Mouse (Mus musculus) liver, embryonic 16.5 days (tissue): ENCODE measurements around the gene Gm45618. TPM values are rescaled to one million over a fixed set of nuclear protein-coding genes. Genes with fewer than 3 reads are reported as not detected.
A peak's percentile ranks its signal among the peaks of the same experiment; 100 is the strongest.

Experiments
- ATAC-seq: fragments of 200-750 bp; cut with Nextera tagmentation; 2 replicates; pipeline ENCODE4 v1.8.0; 2017; ENCODE audit warnings: low read depth, mild to moderate bottlenecking, moderate number of reproducible peaks, moderate library complexity
- H3K27ac ChIP-seq: fragments of 300-500 bp; sonication (generic); 2 replicates; pipeline ENCODE4 v1.5.1; 2014; ENCODE audit warnings: mild to moderate bottlenecking, low read length
- H3K27me3 ChIP-seq: fragments of 300-500 bp; sonication (generic); 2 replicates; pipeline ENCODE4 v1.6.1; 2014; ENCODE audit warnings: low read depth, low read length, mixed read lengths; ENCODE audit not compliant: control insufficient read depth, insufficient read depth
- H3K36me3 ChIP-seq: fragments of 300-500 bp; sonication (generic); 2 replicates; pipeline ENCODE4 v1.6.1; 2014; ENCODE audit warnings: mild to moderate bottlenecking; ENCODE audit not compliant: control insufficient read depth, insufficient read depth
- H3K4me1 ChIP-seq: fragments of 300-500 bp; sonication (generic); 2 replicates; pipeline ENCODE4 v1.6.1; 2014; ENCODE audit warnings: low read depth, low read length, mixed read lengths; ENCODE audit not compliant: control insufficient read depth
- H3K4me2 ChIP-seq: fragments of 300-500 bp; sonication (generic); 2 replicates; pipeline ENCODE4 v1.6.1; 2014; ENCODE audit warnings: low read depth, low read length, mixed read lengths
- H3K4me3 ChIP-seq: fragments of 300-500 bp; sonication (generic); 2 replicates; pipeline ENCODE4 v1.5.1; 2014; ENCODE audit warnings: low read depth, mild to moderate bottlenecking, low read length
- H3K9ac ChIP-seq: fragments of 300-500 bp; sonication (generic); 2 replicates; pipeline ENCODE4 v1.6.1; 2014; ENCODE audit warnings: low read depth, low read length
- H3K9me3 ChIP-seq: fragments of 300-500 bp; sonication (generic); replicated peaks from 2 replicates; pipeline ENCODE4 v1.6.1; 2016; ENCODE audit warnings: low read length; ENCODE audit not compliant: control insufficient read depth
- WGBS: fragments of 180-500 bp; shearing (Covaris S2); extraction: QIAGEN DNeasy Blood & Tissue Kit; methylation state at CpG from one replicate; pipeline ENCODE4 v1.1.7; 2014; ENCODE audit not compliant: insufficient replicate concordance; 5-methylcytosine and 5-hydroxymethylcytosine counted together
- polyA plus RNA-seq: library from polyadenylated mRNA; unstranded; fragments of >200 nt; fragmentation: Nextera tagmentation; extraction: Ambion mirVana; gene quantifications from 2 replicates; pipeline ENCODE4 v1.2.1, GENCODE M21; 2015

The Gm45618 gene
- polyA plus RNA-seq, 1 experiment from 2014 or later, result not detected

DNA sequence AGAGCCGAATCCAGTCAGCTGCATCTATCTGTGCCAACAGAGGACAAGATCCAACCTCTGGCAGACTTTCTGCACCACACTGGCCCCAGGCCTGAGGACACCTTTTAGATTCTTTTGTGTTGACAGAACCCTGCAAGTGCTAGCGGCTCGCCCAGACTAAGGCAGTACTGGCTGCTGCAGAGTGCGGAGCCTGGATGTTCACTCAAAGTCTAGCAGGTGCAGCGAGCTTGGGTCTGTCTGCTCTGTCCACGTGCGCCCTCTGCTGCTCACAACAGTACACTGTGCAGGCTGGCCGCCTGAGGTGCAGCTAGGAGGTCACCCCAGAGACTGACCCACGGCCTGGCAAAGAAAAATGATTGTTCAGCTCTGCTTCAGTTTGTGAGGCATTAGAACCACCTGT lies 22.8 kb downstream of the Gm45618 start:
- no peak overlapping the region for H3K27ac ChIP-seq
- no peak overlapping the region for H3K4me3 ChIP-seq
- 8% methylated on average over 9 of the region's 9 CpGs for WGBS
- H3K4me2 ChIP-seq, result no peak overlapping the region
- H3K36me3 ChIP-seq, result no peaks in the 10 kb centered on the region
- H3K4me1 ChIP-seq, result peaks cover 26% of the 10 kb centered on the region
- H3K27me3 ChIP-seq, result peaks cover 61% of the 10 kb centered on the region
- peak; percentile 39; the same call in 1 of the 2 replicates for ATAC-seq
- H3K9ac ChIP-seq, result no peak overlapping the region
- no peaks in the 10 kb centered on the region for H3K9me3 ChIP-seq

DNA sequence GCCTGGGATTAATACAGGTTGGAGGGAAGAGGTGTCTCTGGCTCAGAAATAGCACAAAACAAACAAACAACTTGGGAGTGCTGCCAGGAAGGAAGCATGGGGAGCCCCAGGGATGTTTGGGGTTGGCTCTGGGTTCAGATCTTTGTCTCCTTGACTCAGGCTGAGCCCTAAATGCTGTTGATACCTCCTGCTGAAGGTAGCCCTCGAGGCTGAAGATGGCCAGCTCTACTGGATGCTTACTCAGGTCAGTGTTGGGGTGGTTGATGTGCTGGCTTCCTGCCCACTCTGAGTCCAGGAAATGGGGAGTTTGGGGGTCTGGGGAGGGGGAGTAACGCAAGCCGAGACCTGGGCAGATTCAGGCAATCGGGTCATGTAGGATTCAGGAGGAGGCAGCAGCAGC lies 23.8 kb downstream of the Gm45618 start:
- H3K27ac ChIP-seq, result no peak overlapping the region
- 53% methylated on average over 4 of the region's 4 CpGs for WGBS
- H3K4me1 ChIP-seq, result peaks cover 36% of the 10 kb centered on the region
- H3K9ac ChIP-seq, result no peak overlapping the region
- H3K36me3 ChIP-seq, result no peaks in the 10 kb centered on the region
- no peak overlapping the region for H3K4me3 ChIP-seq
- no peak overlapping the region for H3K4me2 ChIP-seq
- H3K9me3 ChIP-seq, result no peaks in the 10 kb centered on the region
- H3K27me3 ChIP-seq, result peaks cover 69% of the 10 kb centered on the region
- ATAC-seq, result no peak

DNA sequence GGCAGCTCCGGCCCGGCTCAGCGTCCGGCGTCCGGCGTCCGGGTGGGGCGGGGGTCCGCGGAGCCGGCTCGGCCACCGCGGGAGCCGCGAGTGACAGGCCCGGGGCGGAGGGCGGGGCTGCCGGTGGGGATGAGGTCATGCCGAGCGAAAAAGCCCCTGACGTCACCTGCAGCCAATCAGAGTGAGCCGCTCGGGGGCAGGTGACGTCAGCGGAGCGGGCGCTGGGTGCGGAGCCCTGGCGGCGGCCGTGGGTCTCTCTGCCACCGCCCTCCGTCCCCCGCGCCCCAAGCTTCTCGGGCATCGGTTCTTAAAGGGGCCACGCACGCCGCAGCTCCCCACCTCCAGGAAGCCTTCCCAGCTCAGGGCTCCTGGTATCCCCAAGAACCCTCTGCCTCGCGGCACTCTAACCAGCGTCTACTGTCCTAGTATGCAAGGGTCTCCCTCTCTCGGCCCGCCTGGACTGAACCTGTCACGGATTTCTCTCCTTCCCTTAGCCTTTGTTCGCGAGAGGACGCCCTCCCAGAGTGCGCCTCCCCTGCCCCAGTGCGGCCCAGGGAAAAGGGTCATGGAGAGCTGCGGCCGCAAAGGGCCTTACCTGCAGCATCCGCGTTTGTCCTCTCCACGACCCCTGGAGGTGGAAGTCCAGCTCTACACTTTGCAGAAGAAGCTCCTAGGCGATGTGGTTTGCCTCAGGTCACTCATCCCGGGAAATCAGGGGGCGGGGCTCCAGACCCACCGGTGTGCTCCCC lies 25.2 kb downstream of the Gm45618 start, which contains the start of gene Dusp8:
TSS of gene Dusp8 (minus strand) at position 661 of the 749 bp plus-strand sequence.
- H3K9ac ChIP-seq, result peak within 1 kb of the TSS; percentile 96
- no peaks in the 10 kb centered on the region for H3K36me3 ChIP-seq
- H3K9me3 ChIP-seq, result no peaks in the 10 kb centered on the region
- peak within 1 kb of the TSS; percentile 93 for H3K4me2 ChIP-seq
- H3K27ac ChIP-seq, result peak within 1 kb of the TSS; percentile 80
- ATAC-seq, result peak; percentile 88
- H3K4me3 ChIP-seq, result peak within 1 kb of the TSS; percentile 81
- under 1% methylated on average over 49 of the region's 63 CpGs for WGBS
- peaks cover 67% of the 10 kb centered on the region for H3K27me3 ChIP-seq
- H3K4me1 ChIP-seq, result peaks cover 38% of the 10 kb centered on the region

DNA sequence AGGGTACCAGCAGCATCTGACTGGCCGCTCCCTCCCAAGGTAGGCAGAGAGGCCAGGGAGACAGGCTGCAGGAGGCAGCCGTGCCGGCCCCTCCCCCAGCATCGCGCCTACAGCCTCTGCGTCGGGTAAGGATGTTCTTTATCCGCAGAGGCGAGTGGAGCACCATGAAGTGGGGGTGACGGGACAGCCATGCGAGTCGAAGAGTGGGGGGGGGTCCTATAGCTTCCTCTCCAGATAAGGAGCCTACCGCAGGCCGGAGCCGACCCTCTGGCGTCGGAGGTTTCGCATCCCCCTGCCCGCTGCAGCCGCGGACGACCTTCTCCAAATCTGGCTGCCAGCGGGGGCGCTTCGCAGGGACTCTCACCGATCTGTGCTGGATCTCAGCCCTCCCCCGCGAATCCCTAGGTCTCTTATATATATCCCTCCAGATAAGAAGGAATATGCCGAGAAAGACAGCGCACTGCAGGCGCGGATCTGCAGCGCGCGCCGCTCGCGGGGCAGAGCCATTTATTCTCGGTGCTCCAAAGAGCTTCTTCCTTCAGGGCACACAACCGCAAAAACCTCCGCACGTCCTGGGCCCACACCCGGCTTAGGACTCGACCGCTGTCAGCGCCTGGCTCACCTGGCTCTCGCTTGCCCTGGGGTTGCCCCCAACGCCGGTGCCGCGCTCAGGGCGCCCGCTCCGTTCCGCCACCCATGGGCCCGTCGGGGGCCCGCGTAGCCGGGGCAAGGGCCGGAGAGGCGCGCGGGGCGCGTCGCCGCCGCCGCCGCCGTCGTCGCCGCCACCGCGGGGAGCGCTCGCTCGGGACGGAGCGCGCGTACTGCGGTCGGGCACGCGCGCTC lies 26.0 kb downstream of the Gm45618 start:
- Histone ChIP-seq H3K27me3 (peaks cover 66% of the 10 kb centered on the region), H3K9ac (peak overlapping the region; percentile 96), H3K27ac (peak overlapping the region; percentile 80), H3K4me2 (peak overlapping the region; percentile 93), H3K4me1 (peaks cover 44% of the 10 kb centered on the region), H3K4me3 (peak overlapping the region; percentile 81), H3K9me3 (no peaks in the 10 kb centered on the region), H3K36me3 (no peaks in the 10 kb centered on the region)
- peak; percentile 69 for ATAC-seq
- 1% methylated on average over 82 of the region's 89 CpGs for WGBS

DNA sequence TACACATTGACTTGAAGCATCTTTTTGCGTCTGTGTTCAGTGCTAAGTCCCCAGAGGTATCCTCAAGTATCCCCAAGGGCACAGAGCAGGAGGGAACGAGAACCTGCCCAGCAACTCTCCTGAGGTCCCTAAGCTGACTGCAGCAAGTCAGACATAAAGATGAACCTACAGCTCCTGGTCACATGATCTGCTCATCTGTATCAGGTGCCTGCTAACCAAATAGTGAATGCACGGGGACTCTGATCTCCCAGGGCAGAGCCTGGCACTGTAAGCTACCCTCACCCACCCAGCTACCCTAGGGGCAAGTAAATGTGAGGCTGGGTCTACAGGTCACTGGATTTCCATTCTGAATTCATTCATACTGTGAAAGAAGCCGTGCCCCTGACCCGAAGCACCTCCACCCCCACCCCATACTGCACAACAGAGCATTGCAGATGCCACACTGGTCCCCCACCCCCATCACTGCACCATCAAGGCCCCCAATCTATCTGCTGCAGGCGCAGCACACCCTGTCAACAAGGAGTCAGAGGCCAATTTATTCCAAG lies 26.8 kb downstream of the Gm45618 start:
- H3K27me3 ChIP-seq, result peaks cover 61% of the 10 kb centered on the region
- H3K4me2 ChIP-seq, result peak overlapping the region; percentile 93
- ATAC-seq, result peak; percentile 3; the same call in 1 of the 2 replicates
- WGBS, result 28% methylated on average over 6 of the region's 6 CpGs
- H3K27ac ChIP-seq, result no peak overlapping the region
- no peaks in the 10 kb centered on the region for H3K36me3 ChIP-seq
- peak overlapping the region; percentile 96 for H3K9ac ChIP-seq
- H3K4me1 ChIP-seq, result peaks cover 51% of the 10 kb centered on the region
- peak overlapping the region; percentile 81 for H3K4me3 ChIP-seq
- H3K9me3 ChIP-seq, result no peaks in the 10 kb centered on the region

DNA sequence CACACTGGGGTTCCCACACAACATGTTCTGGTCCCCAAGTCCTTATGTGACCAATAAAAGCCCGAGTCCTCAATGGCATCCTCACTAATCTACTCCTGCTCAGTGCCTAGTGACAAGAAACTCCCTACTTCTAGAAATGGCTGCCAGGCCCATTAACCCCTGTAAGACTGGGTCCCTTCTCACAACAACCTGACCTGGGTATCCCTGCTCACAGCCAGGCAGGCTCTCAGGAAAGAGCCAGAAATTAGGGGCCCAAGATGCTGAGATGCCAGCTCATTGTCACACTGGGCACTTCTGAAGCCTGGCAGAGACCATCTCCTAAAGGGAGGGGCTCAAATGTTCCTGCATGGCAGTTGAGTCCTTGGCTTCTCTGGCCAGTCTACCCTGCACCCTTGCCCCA lies 27.5 kb downstream of the Gm45618 start:
- 41% methylated on average over 1 of the region's 1 CpGs for WGBS
- H3K9ac ChIP-seq, result peak overlapping the region; percentile 96
- no peak for ATAC-seq
- H3K36me3 ChIP-seq, result no peaks in the 10 kb centered on the region
- peaks cover 59% of the 10 kb centered on the region for H3K4me1 ChIP-seq
- H3K27ac ChIP-seq, result no peak overlapping the region
- peak overlapping the region; percentile 81; the same call in 1 of the 2 replicates for H3K4me3 ChIP-seq
- peaks cover 61% of the 10 kb centered on the region for H3K27me3 ChIP-seq
- no peaks in the 10 kb centered on the region for H3K9me3 ChIP-seq
- H3K4me2 ChIP-seq, result peak overlapping the region; percentile 93

DNA sequence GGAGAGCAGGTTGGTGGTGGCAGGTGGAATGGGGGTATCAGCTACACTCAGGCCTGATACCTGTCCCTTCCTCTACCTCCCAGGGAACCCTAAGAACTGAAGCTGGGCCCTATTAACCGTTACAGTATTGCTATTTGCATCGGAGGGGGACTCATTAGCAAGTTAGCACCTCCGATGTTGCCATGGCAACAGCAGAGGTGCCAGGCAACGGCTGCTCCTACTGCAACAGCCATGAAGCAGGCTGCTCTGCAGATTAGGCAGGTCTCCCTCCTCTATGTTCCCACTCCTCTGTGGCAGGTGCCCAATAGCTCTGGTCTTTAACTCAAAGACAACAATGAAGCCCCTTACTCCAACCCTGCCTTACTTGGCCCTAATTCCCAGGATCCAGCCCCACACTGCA lies 28.7 kb downstream of the Gm45618 start:
- H3K9me3 ChIP-seq, result no peaks in the 10 kb centered on the region
- peaks cover 52% of the 10 kb centered on the region for H3K27me3 ChIP-seq
- H3K9ac ChIP-seq, result no peak overlapping the region
- 11% methylated on average over 4 of the region's 4 CpGs for whole genome bisulfite sequencing
- no peak overlapping the region for H3K4me2 ChIP-seq
- no peaks in the 10 kb centered on the region for H3K36me3 ChIP-seq
- no peak overlapping the region for H3K27ac ChIP-seq
- peaks cover 66% of the 10 kb centered on the region for H3K4me1 ChIP-seq
- H3K4me3 ChIP-seq, result no peak overlapping the region
- ATAC-seq, result no peak

DNA sequence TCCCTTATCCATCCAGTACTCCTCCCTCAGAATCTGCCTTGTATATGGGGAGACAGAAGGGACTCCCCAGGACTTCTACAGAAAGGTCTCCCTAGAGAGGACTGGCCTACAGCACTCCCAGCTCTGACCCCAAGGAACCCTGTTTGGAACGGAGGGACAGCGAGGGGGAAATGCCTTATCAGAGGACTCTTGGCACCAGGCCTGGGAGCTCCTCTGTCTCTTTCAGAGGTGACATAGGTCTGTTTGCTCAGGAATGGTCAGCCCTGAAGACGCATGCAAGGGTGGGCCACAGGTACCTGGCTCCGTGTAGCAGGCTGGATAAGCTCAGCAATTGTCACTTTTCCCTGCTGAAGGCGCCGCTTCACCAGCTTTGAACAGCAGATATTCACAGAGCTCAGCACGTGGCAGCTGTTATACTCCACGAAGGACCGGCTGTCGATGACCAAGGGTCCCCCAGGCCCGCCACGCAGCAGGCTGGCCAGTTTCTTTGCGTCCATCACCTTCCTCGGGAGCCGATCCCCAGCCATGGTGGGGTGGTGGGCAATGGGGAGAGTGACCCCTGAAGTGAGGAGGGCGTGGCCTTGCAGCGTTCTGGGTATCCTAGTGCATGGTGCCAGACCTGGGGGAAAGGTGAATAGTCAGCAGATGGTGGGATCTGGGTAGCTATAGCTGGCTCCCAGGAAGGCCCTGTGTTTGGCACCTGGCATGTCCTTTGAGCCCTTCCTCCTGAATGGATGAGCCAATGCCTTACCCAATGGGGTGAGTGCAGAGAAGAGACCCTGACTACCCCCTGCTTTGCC lies 30.7 kb downstream of the Gm45618 start:
- no peak for ATAC-seq
- no peaks in the 10 kb centered on the region for H3K36me3 ChIP-seq
- peaks cover 81% of the 10 kb centered on the region for H3K4me1 ChIP-seq
- no peak overlapping the region for H3K4me3 ChIP-seq
- peaks cover 34% of the 10 kb centered on the region for H3K27me3 ChIP-seq
- no peak overlapping the region for H3K4me2 ChIP-seq
- peak overlapping the region; percentile 62; the same call in 1 of the 2 replicates for H3K9ac ChIP-seq
- H3K27ac ChIP-seq, result peak overlapping the region; percentile 96
- 61% methylated on average over 17 of the region's 17 CpGs for WGBS
- no peaks in the 10 kb centered on the region for H3K9me3 ChIP-seq
